Mouse (Mus musculus): ENCODE measurements around the gene Prkcz. TPM values are rescaled to one million over a fixed set of nuclear protein-coding genes. Genes with fewer than 3 reads are reported as not detected.

Gene Prkcz
- polyA plus RNA-seq, 2 experiments: 0.99 to 1.7 TPM

DNA sequence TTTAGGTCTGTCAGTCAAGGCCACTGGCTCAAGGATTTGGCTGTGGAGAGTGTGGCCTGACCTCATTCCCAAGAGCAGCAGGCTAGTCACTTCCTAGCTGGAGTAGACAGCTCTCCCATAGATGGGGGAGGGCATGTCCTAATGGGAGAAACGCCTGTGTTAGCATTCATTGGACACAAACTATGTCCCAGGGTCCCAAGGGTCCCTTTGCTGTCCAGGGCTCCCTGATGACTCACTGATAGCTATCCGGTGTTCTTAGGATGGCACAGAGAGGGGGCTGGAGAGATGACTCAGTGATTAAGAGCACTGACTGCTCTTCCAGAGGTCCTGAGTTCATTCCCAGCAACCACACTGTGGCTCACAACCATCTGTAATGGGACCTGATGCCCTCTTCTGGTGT lies 79.9 kb downstream of the Prkcz start:
- no peaks in the 10 kb centered on the region for H3K27me3 ChIP-seq (ENCODE audit: control insufficient read depth, insufficient read depth, low read length)
- no peaks in the 10 kb centered on the region for H3K4me1 ChIP-seq (replicated peaks; ENCODE audit: control insufficient read depth in 2 of 2, insufficient read depth in 2 of 2, low read length in 1 of 2)
- H3K9ac ChIP-seq (replicated peaks): no peak overlapping the region
- H3K36me3 ChIP-seq (replicated peaks; ENCODE audit: control insufficient read depth, insufficient read depth, low read depth): no peaks in the 10 kb centered on the region
- no peak for ATAC-seq (ENCODE audit: insufficient read depth)
- no peaks in the 10 kb centered on the region for H3K9me3 ChIP-seq (ENCODE audit: control insufficient read depth, low read length)
- no peak overlapping the region for H3K4me2 ChIP-seq (ENCODE audit: low read depth)
- 41% methylated on average over 2 of the region's 2 CpGs for whole genome bisulfite sequencing (ENCODE audit: insufficient replicate concordance)
- H3K27ac ChIP-seq: no peak overlapping the region
- DNase-seq (ENCODE audit: low read depth in 3 of 3, low spot score in 3 of 3): no peak
- TF ChIP-seq CTCF (IDR thresholded peaks at IDR 0.05; ENCODE audit: low read depth) (no peak), EP300 (IDR thresholded peaks at IDR 0.05; ENCODE audit: low read depth) (no peak)
- H3K4me3 ChIP-seq (ENCODE audit: insufficient read depth in 1 of 2, low read depth in 2 of 2, low read length in 2 of 2): no peak overlapping the region

DNA sequence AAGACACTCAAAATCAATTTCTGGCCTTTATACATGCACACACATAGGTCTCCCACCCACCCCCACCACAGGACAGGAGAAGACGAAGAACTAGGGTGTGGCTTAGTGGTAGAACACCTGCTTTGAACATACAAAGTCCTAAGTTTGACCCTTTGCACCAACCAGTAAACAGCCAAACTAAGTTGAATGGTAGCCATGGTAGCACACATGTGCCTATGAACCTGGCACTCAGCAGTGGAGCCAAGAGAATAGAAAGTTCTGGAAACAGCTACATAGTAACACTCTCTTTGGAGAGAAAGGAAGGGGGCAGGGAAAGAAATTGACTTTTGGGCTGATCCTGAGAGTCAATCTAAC lies 80.4 kb downstream of the Prkcz start:
- Histone ChIP-seq H3K27ac (no peak overlapping the region), H3K27me3 (ENCODE audit: control insufficient read depth, insufficient read depth, low read length) (no peaks in the 10 kb centered on the region), H3K36me3 (replicated peaks; ENCODE audit: control insufficient read depth, insufficient read depth, low read depth) (no peaks in the 10 kb centered on the region), H3K9me3 (ENCODE audit: control insufficient read depth, low read length) (no peaks in the 10 kb centered on the region), H3K4me3 (ENCODE audit: insufficient read depth in 1 of 2, low read depth in 2 of 2, low read length in 2 of 2) (no peak overlapping the region), H3K4me1 (replicated peaks; ENCODE audit: control insufficient read depth in 2 of 2, insufficient read depth in 2 of 2, low read length in 1 of 2) (no peaks in the 10 kb centered on the region), H3K9ac (replicated peaks) (no peak overlapping the region), H3K4me2 (ENCODE audit: low read depth) (no peak overlapping the region)
- DNase-seq (ENCODE audit: low read depth in 3 of 3, low spot score in 3 of 3) (no peak), ATAC-seq (ENCODE audit: insufficient read depth) (no peak)
- no peak for TF ChIP-seq CTCF (IDR thresholded peaks at IDR 0.05; ENCODE audit: low read depth)
- WGBS (ENCODE audit: insufficient replicate concordance): 58% methylated on average over 1 of the region's 1 CpGs

DNA sequence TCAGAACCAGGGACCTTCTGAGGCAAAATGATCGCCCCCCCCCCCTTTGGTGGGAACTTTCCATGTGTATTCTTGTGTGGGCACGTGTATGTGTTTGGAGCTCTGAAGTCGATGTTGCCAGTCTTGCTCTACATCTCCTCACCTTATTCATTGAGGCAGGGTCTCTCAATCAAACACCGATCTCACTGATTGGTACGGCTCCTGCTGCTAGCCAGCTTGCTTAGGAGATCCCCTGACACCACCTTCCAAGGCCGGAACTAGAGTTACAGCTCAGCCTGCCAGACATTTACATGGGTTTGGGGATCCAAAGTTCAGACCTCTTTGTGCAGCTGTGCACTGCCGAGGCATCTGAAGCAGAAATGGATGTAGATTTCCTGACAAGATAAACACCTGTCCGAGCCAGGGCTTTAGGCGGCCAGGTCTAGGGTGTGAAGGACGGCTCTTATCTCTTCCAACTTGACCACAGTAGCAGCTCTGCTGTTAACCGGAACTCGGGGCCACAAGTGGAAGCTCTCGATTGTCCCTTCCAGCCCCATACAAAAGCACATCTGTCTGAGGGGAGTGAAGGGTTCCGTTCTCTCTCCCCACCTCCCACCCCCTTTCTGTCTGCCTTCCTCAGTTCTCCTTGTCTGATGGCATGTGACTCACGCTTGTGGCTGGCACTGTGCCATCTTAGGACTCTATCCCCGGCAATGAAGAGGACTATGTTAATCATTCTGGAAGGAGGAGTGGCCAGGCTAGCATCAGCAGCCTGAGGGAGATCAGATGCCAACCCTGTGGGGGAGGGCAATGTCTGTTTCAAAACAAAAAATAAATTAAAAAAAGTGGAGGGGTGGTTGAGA lies 81.0 kb downstream of the Prkcz start:
- Histone ChIP-seq H3K9ac (replicated peaks) (no peak overlapping the region), H3K4me3 (ENCODE audit: insufficient read depth in 1 of 2, low read depth in 2 of 2, low read length in 2 of 2) (no peak overlapping the region), H3K4me1 (replicated peaks; ENCODE audit: control insufficient read depth in 2 of 2, insufficient read depth in 2 of 2, low read length in 1 of 2) (no peaks in the 10 kb centered on the region), H3K27me3 (ENCODE audit: control insufficient read depth, insufficient read depth, low read length) (no peaks in the 10 kb centered on the region), H3K36me3 (replicated peaks; ENCODE audit: control insufficient read depth, insufficient read depth, low read depth) (no peaks in the 10 kb centered on the region), H3K27ac (no peak overlapping the region), H3K4me2 (ENCODE audit: low read depth) (no peak overlapping the region), H3K9me3 (ENCODE audit: control insufficient read depth, low read length) (no peaks in the 10 kb centered on the region)
- ATAC-seq (ENCODE audit: insufficient read depth) (no peak), DNase-seq (ENCODE audit: low read depth in 3 of 3, low spot score in 3 of 3) (no peak)
- 33% methylated on average over 16 of the region's 16 CpGs for WGBS (ENCODE audit: insufficient replicate concordance)
- TF ChIP-seq EP300 (IDR thresholded peaks at IDR 0.05; ENCODE audit: low read depth): no peak
- TF ChIP-seq CTCF (IDR thresholded peaks at IDR 0.05; ENCODE audit: low read depth): no peak

DNA sequence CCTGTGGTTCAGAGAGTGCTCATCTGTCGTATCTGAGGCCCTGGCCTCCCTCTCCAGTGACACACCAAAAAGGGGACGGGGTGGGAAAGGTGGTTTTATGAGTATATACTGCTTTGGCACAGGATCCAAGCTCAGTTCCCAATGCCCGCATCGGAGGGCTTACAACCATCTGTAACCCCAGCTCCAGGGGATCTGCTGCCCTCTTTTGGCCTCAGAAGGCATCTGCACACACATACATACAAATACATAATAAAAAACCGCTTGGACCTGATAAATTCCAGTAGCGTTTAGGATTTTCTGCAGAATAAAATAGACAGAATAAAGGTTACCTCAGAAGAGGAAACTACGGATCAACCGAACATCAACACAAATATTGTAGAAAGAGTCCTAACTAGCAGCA lies 82.1 kb downstream of the Prkcz start:
- 62% methylated on average over 8 of the region's 8 CpGs for WGBS (ENCODE audit: insufficient replicate concordance)
- no peak overlapping the region for H3K4me2 ChIP-seq (ENCODE audit: low read depth)
- H3K27ac ChIP-seq: no peak overlapping the region
- ATAC-seq (ENCODE audit: insufficient read depth): no peak
- TF ChIP-seq EP300 (IDR thresholded peaks at IDR 0.05; ENCODE audit: low read depth): no peak
- peak; percentile 32 for TF ChIP-seq CTCF (IDR thresholded peaks at IDR 0.05; ENCODE audit: low read depth)
- H3K36me3 ChIP-seq (replicated peaks; ENCODE audit: control insufficient read depth, insufficient read depth, low read depth): no peaks in the 10 kb centered on the region
- no peaks in the 10 kb centered on the region for H3K9me3 ChIP-seq (ENCODE audit: control insufficient read depth, low read length)
- H3K9ac ChIP-seq (replicated peaks): no peak overlapping the region
- H3K27me3 ChIP-seq (ENCODE audit: control insufficient read depth, insufficient read depth, low read length): no peaks in the 10 kb centered on the region
- H3K4me3 ChIP-seq (ENCODE audit: insufficient read depth in 1 of 2, low read depth in 2 of 2, low read length in 2 of 2): no peak overlapping the region
- DNase-seq (ENCODE audit: low read depth in 3 of 3, low spot score in 3 of 3): no peak
- no peaks in the 10 kb centered on the region for H3K4me1 ChIP-seq (replicated peaks; ENCODE audit: control insufficient read depth in 2 of 2, insufficient read depth in 2 of 2, low read length in 1 of 2)

DNA sequence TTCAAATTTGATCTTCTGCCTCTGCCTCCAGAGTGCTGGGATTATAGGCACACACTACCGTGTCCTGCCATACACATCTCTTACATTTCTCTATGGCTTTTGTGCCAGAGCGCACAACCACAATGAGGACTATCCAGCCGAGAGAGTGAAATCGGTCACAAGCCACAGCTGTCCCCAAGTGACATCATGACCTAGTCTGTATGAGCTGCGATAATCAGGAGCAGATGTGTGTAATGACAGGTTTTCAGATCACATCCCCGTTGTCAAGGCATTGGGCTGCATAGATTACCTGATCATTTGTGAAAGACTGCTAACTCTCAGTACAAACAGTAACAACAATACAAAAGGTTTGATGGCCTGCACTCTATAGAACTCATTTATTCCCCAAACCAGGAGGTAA lies 83.2 kb downstream of the Prkcz start:
- WGBS (ENCODE audit: insufficient replicate concordance): 63% methylated on average over 6 of the region's 6 CpGs
- DNase-seq (ENCODE audit: low read depth in 3 of 3, low spot score in 3 of 3): no peak
- no peaks in the 10 kb centered on the region for H3K9me3 ChIP-seq (ENCODE audit: control insufficient read depth, low read length)
- H3K4me2 ChIP-seq (ENCODE audit: low read depth): no peak overlapping the region
- no peak for ATAC-seq (ENCODE audit: insufficient read depth)
- H3K27ac ChIP-seq: no peak overlapping the region
- H3K27me3 ChIP-seq (ENCODE audit: control insufficient read depth, insufficient read depth, low read length): no peaks in the 10 kb centered on the region
- H3K4me3 ChIP-seq (ENCODE audit: insufficient read depth in 1 of 2, low read depth in 2 of 2, low read length in 2 of 2): no peak overlapping the region
- no peaks in the 10 kb centered on the region for H3K36me3 ChIP-seq (replicated peaks; ENCODE audit: control insufficient read depth, insufficient read depth, low read depth)
- H3K4me1 ChIP-seq (replicated peaks; ENCODE audit: control insufficient read depth in 2 of 2, insufficient read depth in 2 of 2, low read length in 1 of 2): no peaks in the 10 kb centered on the region
- no peak overlapping the region for H3K9ac ChIP-seq (replicated peaks)
- TF ChIP-seq EP300 (IDR thresholded peaks at IDR 0.05; ENCODE audit: low read depth) (no peak), CTCF (IDR thresholded peaks at IDR 0.05; ENCODE audit: low read depth) (no peak)
